Mouse (Mus musculus): ENCODE results near the gene Rreb1.

The Rreb1 gene

GRCm38 (mm10) chr13:37913963-37914362, 135.8 kb downstream of the Rreb1 start:
- no peak for DNase-seq (ENCODE audit: low spot score in 2 of 2)

- DNase-seq (ENCODE audit: low spot score in 2 of 2) = no peak
Observed at GRCm38 (mm10) chr13:37918336-37919261, 140.4 kb downstream of the Rreb1 start.

GRCm38 (mm10) chr13:37919711-37920277, 141.6 kb downstream of the Rreb1 start:
- no peak for DNase-seq (ENCODE audit: low spot score in 2 of 2)

GRCm38 (mm10) chr13:37920727-37921126, 142.5 kb downstream of the Rreb1 start:
- DNase-seq (ENCODE audit: low spot score in 2 of 2) = no peak

- DNase-seq (ENCODE audit: low spot score in 2 of 2) = no peak
Observed at GRCm38 (mm10) chr13:37923091-37923490, 144.9 kb downstream of the Rreb1 start.

- DNase-seq (ENCODE audit: low spot score in 2 of 2) = no peak
Observed at GRCm38 (mm10) chr13:37923643-37924460, 145.7 kb downstream of the Rreb1 start.

GRCm38 (mm10) chr13:37924461-37924948, 146.3 kb downstream of the Rreb1 start:
- DNase-seq (ENCODE audit: low spot score in 2 of 2) = no peak

- no peak for DNase-seq (ENCODE audit: low spot score in 2 of 2)
Observed at GRCm38 (mm10) chr13:37926394-37926793, 148.2 kb downstream of the Rreb1 start.

GRCm38 (mm10) chr13:37929532-37929931, 151.3 kb downstream of the Rreb1 start:
- DNase-seq (ENCODE audit: low spot score in 2 of 2) = no peak

GRCm38 (mm10) chr13:37930091-37930490, 151.9 kb downstream of the Rreb1 start:
- no peak for DNase-seq (ENCODE audit: low spot score in 2 of 2)

GRCm38 (mm10) chr13:37930621-37931020, 152.4 kb downstream of the Rreb1 start:
- no peak for DNase-seq (ENCODE audit: low spot score in 2 of 2)

GRCm38 (mm10) chr13:37931210-37931922, 153.2 kb downstream of the Rreb1 start:
- no peak for DNase-seq (ENCODE audit: low spot score in 2 of 2)

GRCm38 (mm10) chr13:37934075-37934474, 155.9 kb downstream of the Rreb1 start:
- DNase-seq (ENCODE audit: low spot score in 2 of 2) = peak in 1 of 2 experiments; percentile 36

- peak; percentile 38 to 71 for DNase-seq (ENCODE audit: low spot score in 2 of 2)
Observed at GRCm38 (mm10) chr13:37934920-37935319, 156.7 kb downstream of the Rreb1 start.

- no peak for DNase-seq (ENCODE audit: low spot score in 2 of 2)
Observed at GRCm38 (mm10) chr13:37936351-37936750, 158.2 kb downstream of the Rreb1 start.

GRCm38 (mm10) chr13:37940167-37940566, 162.0 kb downstream of the Rreb1 start:
- DNase-seq (ENCODE audit: low spot score in 2 of 2) = no peak

- DNase-seq (ENCODE audit: low spot score in 2 of 2) = no peak
Observed at GRCm38 (mm10) chr13:37940649-37941048, 162.4 kb downstream of the Rreb1 start.

- DNase-seq (ENCODE audit: low spot score in 2 of 2) = no peak
Observed at GRCm38 (mm10) chr13:37941138-37941645, 163.0 kb downstream of the Rreb1 start.

GRCm38 (mm10) chr13:37941950-37942886, 164.0 kb downstream of the Rreb1 start:
- DNase-seq (ENCODE audit: low spot score in 2 of 2) = no peak

- no peak for DNase-seq (ENCODE audit: low spot score in 2 of 2)
Observed at GRCm38 (mm10) chr13:37942887-37943331, 164.7 kb downstream of the Rreb1 start.
